Mouse (Mus musculus) hindbrain, embryonic 10.5 days (tissue): ENCODE results near the gene Aqp3. TPM values are rescaled to one million over a fixed set of nuclear protein-coding genes. Genes with fewer than 3 reads are reported as not detected.
A peak's percentile ranks its signal among the peaks of the same experiment; 100 is the strongest.

Experiments
- DNase-seq: peaks from one replicate; pipeline ENCODE4 v3.0.0-alpha.2; 2017; ENCODE audit warnings: low spot score
- H3K27ac ChIP-seq: fragments of 300-500 bp; sonication (generic); 2 replicates; pipeline ENCODE4 v1.5.1; 2016; ENCODE audit warnings: mild to moderate bottlenecking, moderate library complexity
- H3K27me3 ChIP-seq: fragments of 300-500 bp; sonication (generic); 2 replicates; pipeline ENCODE4 v1.6.1; 2016; ENCODE audit warnings: mild to moderate bottlenecking; ENCODE audit not compliant: poor library complexity, insufficient read depth, severe bottlenecking
- H3K36me3 ChIP-seq: fragments of 300-500 bp; sonication (generic); 2 replicates; pipeline ENCODE4 v1.6.1; 2016; ENCODE audit warnings: mild to moderate bottlenecking, moderate library complexity
- H3K4me1 ChIP-seq: fragments of 300-500 bp; sonication (generic); replicated peaks from 2 replicates; pipeline ENCODE4 v1.6.1; 2016; ENCODE audit warnings: mild to moderate bottlenecking
- H3K4me3 ChIP-seq: fragments of 300-500 bp; sonication (generic); 2 replicates; pipeline ENCODE4 v1.5.1; 2016; ENCODE audit warnings: mild to moderate bottlenecking, moderate library complexity
- H3K9me3 ChIP-seq: fragments of 300-500 bp; sonication (generic); 2 replicates; pipeline ENCODE4 v1.6.1; 2016; ENCODE audit warnings: mild to moderate bottlenecking, moderate library complexity
- WGBS: fragments of 180-500 bp; shearing (Covaris S2); methylation state at CpG from one replicate; pipeline ENCODE4 v1.1.7; 2016; 5-methylcytosine and 5-hydroxymethylcytosine counted together
- polyA plus RNA-seq: library from polyadenylated mRNA; unstranded; fragments of >200 nt; fragmentation: Nextera tagmentation; extraction: Ambion mirVana; gene quantifications from 2 replicates; pipeline ENCODE4 v1.2.1, GENCODE M21; 2016

Gene Aqp3
- polyA plus RNA-seq, 1 experiment from 2014 or later, result 3.1 TPM

GRCm38 (mm10) chr4:41050726-41051675 is 47.0 kb downstream of the Aqp3 start:
- Histone ChIP-seq H3K9me3 (no peaks in the 10 kb centered on the region), H3K27me3 (no peaks in the 10 kb centered on the region), H3K36me3 (no peaks in the 10 kb centered on the region), H3K4me1 (peaks cover 9% of the 10 kb centered on the region), H3K27ac (peak overlapping the region; percentile 74; the same call in 1 of the 2 replicates), H3K4me3 (peak overlapping the region; percentile 38)
- 36% methylated on average over 16 of the region's 16 CpGs for WGBS
- peak; percentile 84 for DNase-seq

- Histone ChIP-seq H3K4me3 (no peak overlapping the region), H3K9me3 (no peaks in the 10 kb centered on the region), H3K4me1 (peaks cover 9% of the 10 kb centered on the region), H3K27ac (no peak overlapping the region), H3K36me3 (no peaks in the 10 kb centered on the region), H3K27me3 (no peaks in the 10 kb centered on the region)
- 64% methylated on average over 2 of the region's 2 CpGs for WGBS
- DNase-seq, result no peak
These were observed 49.1 kb downstream of the Aqp3 start for GRCm38 (mm10) chr4:41048926-41049325.

GRCm38 (mm10) chr4:41047524-41048271 is 50.3 kb downstream of the Aqp3 start, which contains the start of gene Aqp7:
Aqp7 (minus strand) TSS chr4:41048139.
- Histone ChIP-seq H3K4me3 (no peak within 1 kb of the TSS), H3K36me3 (no peaks in the 10 kb centered on the region), H3K27ac (no peak within 1 kb of the TSS), H3K4me1 (peaks cover 9% of the 10 kb centered on the region), H3K9me3 (no peaks in the 10 kb centered on the region), H3K27me3 (no peaks in the 10 kb centered on the region)
- no peak for DNase-seq
- 39% methylated on average over 9 of the region's 9 CpGs for WGBS

- Histone ChIP-seq H3K36me3 (no peaks in the 10 kb centered on the region), H3K27me3 (no peaks in the 10 kb centered on the region), H3K4me1 (peaks cover 9% of the 10 kb centered on the region), H3K9me3 (no peaks in the 10 kb centered on the region), H3K27ac (no peak overlapping the region), H3K4me3 (no peak overlapping the region)
- no peak for DNase-seq
- 86% methylated on average over 13 of the region's 13 CpGs for WGBS
These were observed 51.7 kb downstream of the Aqp3 start for GRCm38 (mm10) chr4:41046254-41046795.

GRCm38 (mm10) chr4:41045288-41045687 is 52.7 kb downstream of the Aqp3 start:
- Histone ChIP-seq H3K4me3 (no peak overlapping the region), H3K9me3 (no peaks in the 10 kb centered on the region), H3K4me1 (0 out of 2 replicates have a peak, but pooled peaks cover 4% of the 10 kb centered on the region), H3K36me3 (no peaks in the 10 kb centered on the region), H3K27ac (no peak overlapping the region), H3K27me3 (no peaks in the 10 kb centered on the region)
- no peak for DNase-seq
- WGBS, result 85% methylated on average over 3 of the region's 3 CpGs

GRCm38 (mm10) chr4:41043961-41044360 is 54.0 kb downstream of the Aqp3 start:
- WGBS, result 72% methylated on average over 5 of the region's 5 CpGs
- Histone ChIP-seq H3K27ac (no peak overlapping the region), H3K36me3 (no peaks in the 10 kb centered on the region), H3K4me1 (0 out of 2 replicates have a peak, but pooled peaks cover 4% of the 10 kb centered on the region), H3K27me3 (no peaks in the 10 kb centered on the region), H3K9me3 (no peaks in the 10 kb centered on the region), H3K4me3 (no peak overlapping the region)
- DNase-seq, result no peak

- no peaks in the 10 kb centered on the region for H3K9me3 ChIP-seq
- WGBS, result 90% methylated on average over 12 of the region's 12 CpGs
- 0 out of 2 replicates have a peak, but pooled peaks cover 4% of the 10 kb centered on the region for H3K4me1 ChIP-seq
- DNase-seq, result no peak
- H3K27ac ChIP-seq, result no peak overlapping the region
- H3K36me3 ChIP-seq, result no peaks in the 10 kb centered on the region
- H3K27me3 ChIP-seq, result no peaks in the 10 kb centered on the region
- no peak overlapping the region for H3K4me3 ChIP-seq
These were observed 55.1 kb downstream of the Aqp3 start for GRCm38 (mm10) chr4:41042880-41043279.

Other genes starting within 250 kb of the Aqp3 start
- 15.2 and 18.8 TPM in 2 replicates for gene B4galt1, start 244.2 kb downstream of the Aqp3 start, polyA plus RNA-seq
- gene Spink4, start 178.1 kb downstream of the Aqp3 start, polyA plus RNA-seq, result not detected in 2 replicates
- 198 and 208 TPM in 2 replicates for gene Bag1, start 149.9 kb downstream of the Aqp3 start, polyA plus RNA-seq
- gene Chmp5, start 149.8 kb downstream of the Aqp3 start, polyA plus RNA-seq, result 114 and 126 TPM in 2 replicates
- gene Nfx1, start 127.3 kb downstream of the Aqp3 start, polyA plus RNA-seq, result 86.1 and 92.8 TPM in 2 replicates
- gene Aqp7, start 50.0 kb downstream of the Aqp3 start, polyA plus RNA-seq, result 0.12 TPM in 1 of 2 replicates, not detected in the other
- 30.7 and 32.8 TPM in 2 replicates for gene Nol6, start 26.3 kb upstream of the Aqp3 start, polyA plus RNA-seq
- 91.4 and 95.2 TPM in 2 replicates for gene Ube2r2, start 37.6 kb upstream of the Aqp3 start, polyA plus RNA-seq
- gene Ubap2, start 177.0 kb upstream of the Aqp3 start, polyA plus RNA-seq, result 85.8 and 89.3 TPM in 2 replicates
- gene Dcaf12, start 216.7 kb upstream of the Aqp3 start, polyA plus RNA-seq, result 57.8 and 64.0 TPM in 2 replicates